Mouse (Mus musculus): ENCODE data around the gene Tex9. TPM values are rescaled to one million over a fixed set of nuclear protein-coding genes. Genes with fewer than 3 reads are reported as not detected.

Gene Tex9
- total RNA-seq, 2 experiments from 2014 or later, result 6.5 to 7.3 TPM

DNA sequence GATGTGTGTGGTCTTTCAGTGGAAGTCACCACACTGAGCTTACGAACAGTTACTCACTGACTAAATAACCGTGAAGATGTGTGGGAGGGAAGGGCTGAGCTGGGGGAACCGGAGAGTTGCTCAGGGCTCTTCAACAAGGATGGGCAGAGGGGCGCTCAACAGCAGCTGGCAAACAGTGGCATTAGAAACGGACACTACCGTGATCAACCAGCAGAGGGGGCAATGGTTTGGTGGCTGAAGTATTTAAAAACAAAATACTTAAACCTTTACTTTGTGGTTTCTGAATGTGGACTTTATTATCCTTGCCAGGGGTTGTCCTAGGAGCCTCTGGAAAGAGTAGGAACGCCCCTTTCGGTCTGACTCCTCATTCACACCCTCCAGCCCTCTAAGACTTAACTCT lies 44.0 kb downstream of the Tex9 start:
- no peak overlapping the region for H3K4me3 ChIP-seq
- DNase-seq (ENCODE audit: low spot score in 2 of 2), result peak; percentile 13 to 56
- peak; percentile 88 for TF ChIP-seq CTCF (conservative IDR thresholded peaks at IDR 0.05)
- no peak overlapping the region for H3K27ac ChIP-seq

GRCm38 (mm10) chr9:72441927-72442715 lies 49.9 kb downstream of the Tex9 start:
- DNase-seq (ENCODE audit: low spot score in 2 of 2), result no peak
- Histone ChIP-seq H3K27ac (no peak overlapping the region), H3K4me3 (no peak overlapping the region)
- no peak for TF ChIP-seq CTCF (conservative IDR thresholded peaks at IDR 0.05)

DNA sequence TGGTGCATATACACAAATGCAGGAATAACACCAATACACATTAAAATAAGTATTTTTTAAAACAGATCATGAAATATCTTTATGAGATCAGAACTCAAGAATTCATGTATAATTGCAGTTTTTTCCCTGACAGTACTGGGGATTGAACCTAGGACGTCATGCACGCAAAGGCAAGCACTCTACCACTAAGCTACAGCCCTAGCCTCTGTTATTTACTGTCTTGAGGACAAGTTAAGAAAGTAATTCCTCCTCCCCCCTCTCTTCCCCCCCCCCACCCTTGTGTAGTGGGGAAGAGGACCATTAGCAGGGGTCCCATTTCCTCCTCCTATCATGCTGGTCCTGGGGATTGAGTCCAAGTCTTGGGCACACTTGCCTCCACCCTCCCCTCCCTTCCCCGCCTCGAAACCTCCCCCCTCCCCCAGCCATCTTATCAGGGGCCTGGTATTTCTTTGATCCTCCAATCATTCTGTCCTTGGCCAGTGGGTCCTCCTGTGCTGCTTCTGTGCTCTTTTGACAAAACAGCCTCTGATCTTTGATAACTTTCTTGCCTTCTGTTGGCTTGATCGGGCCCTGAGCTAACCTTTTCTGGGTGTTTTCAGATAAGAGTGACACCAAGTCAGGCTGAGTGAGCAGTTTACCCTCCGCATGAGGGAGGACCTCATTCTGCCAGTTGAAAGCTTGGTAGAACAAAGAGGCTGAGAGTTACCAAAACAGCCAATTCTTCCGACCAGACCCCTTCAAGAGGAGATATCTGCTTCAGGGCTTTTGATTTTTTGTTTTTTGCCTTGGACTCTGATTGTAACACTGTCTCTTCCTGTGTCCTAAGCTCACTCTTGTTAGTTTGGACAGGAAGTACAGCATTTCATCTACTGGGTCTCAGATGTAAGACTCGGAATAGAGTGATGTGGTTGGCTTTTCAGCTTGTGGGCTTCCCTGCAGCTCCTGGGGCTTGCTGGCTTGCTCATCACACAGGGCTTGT lies 50.8 kb downstream of the Tex9 start:
- Histone ChIP-seq H3K27ac (no peak overlapping the region), H3K4me3 (no peak overlapping the region)
- no peak for TF ChIP-seq CTCF (conservative IDR thresholded peaks at IDR 0.05)
- no peak for DNase-seq (ENCODE audit: low spot score in 2 of 2)

GRCm38 (mm10) chr9:72440358-72440757 lies 51.7 kb downstream of the Tex9 start:
- Histone ChIP-seq H3K4me3 (no peak overlapping the region), H3K27ac (no peak overlapping the region)
- no peak for TF ChIP-seq CTCF (conservative IDR thresholded peaks at IDR 0.05)
- DNase-seq (ENCODE audit: low spot score in 2 of 2), result no peak

- no peak overlapping the region for H3K27ac ChIP-seq
- peak overlapping the region; percentile 76 for H3K4me3 ChIP-seq
- no peak for TF ChIP-seq CTCF (conservative IDR thresholded peaks at IDR 0.05)
- no peak for DNase-seq (ENCODE audit: low spot score in 2 of 2)
Observed at GRCm38 (mm10) chr9:72438749-72439148, 53.3 kb downstream of the Tex9 start.

DNA sequence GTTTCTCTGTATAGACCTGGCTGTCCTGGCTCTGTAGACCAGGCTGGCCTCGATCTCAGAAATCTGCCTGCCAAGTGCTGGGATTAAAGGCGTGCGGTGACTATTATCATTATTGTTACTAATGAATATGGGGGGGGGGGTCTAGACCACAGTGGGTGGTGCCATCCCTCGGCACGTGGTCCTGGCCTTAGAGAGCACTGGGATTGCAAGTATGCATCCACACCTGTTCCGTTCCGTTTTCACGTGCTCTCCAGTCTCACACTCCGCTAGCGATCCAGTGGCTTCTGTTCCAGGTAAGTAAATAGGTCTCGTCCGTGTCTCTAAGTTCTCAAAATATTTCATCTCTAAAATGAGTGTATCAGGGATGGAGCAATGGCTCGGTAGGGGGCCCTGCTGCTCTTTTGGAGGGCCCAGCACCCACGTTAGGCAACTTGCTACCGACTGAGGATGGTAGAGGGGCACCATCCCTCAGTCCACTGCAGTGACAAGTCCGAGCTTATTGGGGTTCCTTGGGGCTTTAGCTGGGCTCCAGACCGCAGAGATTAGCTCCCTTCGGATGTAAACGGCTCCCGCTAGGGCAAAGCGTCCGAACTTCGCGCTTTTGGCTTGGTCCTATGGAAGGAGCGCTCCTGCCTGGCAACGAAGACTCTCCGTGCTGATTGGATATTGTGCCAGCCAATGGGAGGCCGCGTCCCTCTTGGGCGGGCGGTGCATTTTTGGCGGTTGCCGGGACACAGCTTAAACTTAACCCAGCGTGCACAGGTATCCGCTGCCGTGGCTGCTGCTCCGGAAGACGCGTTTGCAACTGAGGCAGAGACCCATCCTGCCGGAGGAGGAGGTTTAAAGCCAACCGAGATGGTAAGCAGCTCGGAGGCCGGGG lies 54.0 kb downstream of the Tex9 start, which contains the start of gene Mns1:
Gene Mns1 (plus strand): TSS at position 190 of the 880 bp plus-strand sequence.
- Histone ChIP-seq H3K27ac (no peak within 1 kb of the TSS), H3K4me3 (peak within 1 kb of the TSS; percentile 76)
- peak; percentile 40 for TF ChIP-seq CTCF (conservative IDR thresholded peaks at IDR 0.05)
- peak; percentile 93 to 94 for DNase-seq (ENCODE audit: low spot score in 2 of 2)

DNA sequence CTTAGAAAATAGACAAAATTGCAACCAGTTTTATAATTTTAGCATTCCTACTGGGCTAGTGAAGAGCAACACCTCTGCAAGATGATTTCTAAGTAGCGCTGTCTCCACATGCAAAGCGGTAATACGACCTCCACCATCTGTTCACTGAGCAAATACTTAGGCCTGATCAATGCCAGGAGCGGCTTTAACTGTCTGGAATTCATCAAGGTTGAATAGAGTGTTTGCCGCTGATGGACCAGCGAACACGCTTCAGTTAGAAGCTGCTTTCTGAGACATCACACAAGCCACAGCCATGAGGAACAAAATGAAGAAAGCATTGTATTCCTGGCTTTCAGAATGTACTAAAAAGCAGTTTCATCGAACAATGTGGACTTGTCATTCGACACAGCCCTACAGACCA lies 57.1 kb downstream of the Tex9 start:
- Histone ChIP-seq H3K27ac (no peak overlapping the region), H3K4me3 (no peak overlapping the region)
- no peak for DNase-seq (ENCODE audit: low spot score in 2 of 2)
- no peak for TF ChIP-seq CTCF (conservative IDR thresholded peaks at IDR 0.05)

GRCm38 (mm10) chr9:72427861-72428260 lies 64.2 kb downstream of the Tex9 start:
- no peak overlapping the region for H3K27ac ChIP-seq
- no peak overlapping the region for H3K4me3 ChIP-seq
- DNase-seq (ENCODE audit: low spot score in 2 of 2), result no peak
- no peak for TF ChIP-seq CTCF (conservative IDR thresholded peaks at IDR 0.05)

GRCm38 (mm10) chr9:72425300-72425850 lies 66.6 kb downstream of the Tex9 start:
- no peak for TF ChIP-seq CTCF (conservative IDR thresholded peaks at IDR 0.05)
- H3K27ac ChIP-seq, result no peak overlapping the region
- DNase-seq (ENCODE audit: low spot score in 2 of 2), result no peak
- H3K4me3 ChIP-seq, result no peak overlapping the region

DNA sequence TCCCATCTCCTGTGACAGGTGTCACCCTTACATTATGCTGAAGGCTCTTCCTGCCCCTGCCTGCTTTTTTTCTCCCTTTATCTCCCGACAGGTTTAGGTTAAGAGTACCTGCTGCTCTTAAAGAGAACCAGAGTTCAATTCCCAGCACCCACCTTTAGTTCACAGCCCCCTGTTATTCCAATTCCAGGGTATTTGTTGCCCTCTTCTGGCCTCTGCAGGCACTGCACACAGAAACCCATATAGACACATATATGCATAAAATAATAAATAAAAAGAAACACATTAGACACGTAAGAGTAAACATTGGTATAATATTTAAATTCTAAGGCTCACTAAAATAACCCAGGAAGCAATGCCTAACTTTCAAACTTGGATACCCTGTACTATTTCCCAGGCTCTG lies 69.3 kb downstream of the Tex9 start:
- no peak overlapping the region for H3K27ac ChIP-seq
- DNase-seq (ENCODE audit: low spot score in 2 of 2), result no peak

DNA sequence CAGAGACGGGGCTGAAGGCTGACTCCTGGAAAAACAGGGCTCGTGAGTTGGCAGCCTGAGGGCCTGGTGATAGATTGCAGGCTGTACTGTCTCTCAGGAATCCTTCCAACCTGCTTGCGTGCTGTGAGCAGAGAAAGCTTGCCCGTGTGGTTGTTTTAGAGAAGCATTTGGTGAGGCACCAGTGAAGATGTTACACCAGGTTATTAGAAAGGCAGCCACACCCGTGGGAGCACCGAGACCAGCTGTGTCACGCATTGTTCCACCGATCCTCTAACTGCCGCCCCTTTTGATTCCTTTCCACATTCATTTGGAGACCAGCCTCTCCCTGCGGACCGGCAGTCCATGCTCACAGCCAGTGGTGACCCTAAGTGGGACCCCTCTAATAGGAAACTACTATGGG lies 69.7 kb downstream of the Tex9 start:
- no peak for DNase-seq (ENCODE audit: low spot score in 2 of 2)
- Histone ChIP-seq H3K27ac (no peak overlapping the region), H3K4me3 (no peak overlapping the region)
- TF ChIP-seq CTCF (conservative IDR thresholded peaks at IDR 0.05), result no peak

More for the DNA sequence above, 69.3 kb downstream of the Tex9 start:
- TF ChIP-seq CTCF (conservative IDR thresholded peaks at IDR 0.05), result peak; percentile 45
- H3K4me3 ChIP-seq, result no peak overlapping the region

GRCm38 (mm10) chr9:72420490-72420889 lies 71.5 kb downstream of the Tex9 start:
- H3K4me3 ChIP-seq, result no peak overlapping the region
- TF ChIP-seq CTCF (conservative IDR thresholded peaks at IDR 0.05), result no peak
- H3K27ac ChIP-seq, result no peak overlapping the region
- no peak for DNase-seq (ENCODE audit: low spot score in 2 of 2)
